Mouse (Mus musculus) adrenal gland, adult 18-20 months (tissue): ENCODE measurements around the gene Sec24b. TPM values are rescaled to one million over a fixed set of nuclear protein-coding genes. Genes with fewer than 3 reads are reported as not detected.

ENCODE experiments used
- DNase-seq, 2 experiments: peaks; one replicate each; pipeline ENCODE4 v3.0.0; 2021 to 2022; ENCODE audit warnings: low spot score in 2 of 2
- total RNA-seq, 2 experiments: library from RNA; stranded (reverse); gene quantifications; 1 replicate in 1 of 2; 2 replicates in 1 of 2; pipeline ENCODE4 v1.2.3; 2021

The Sec24b gene
- total RNA-seq, 2 experiments from 2014 or later, result 58.3 to 70.0 TPM

- no peak for DNase-seq
Observed at GRCm38 (mm10) chr3:130055416-130056385, 5.7 kb downstream of the Sec24b start.

GRCm38 (mm10) chr3:130054587-130054986 lies 6.8 kb downstream of the Sec24b start:
- DNase-seq, result no peak

- DNase-seq, result no peak
Observed at GRCm38 (mm10) chr3:130053340-130054066, 7.8 kb downstream of the Sec24b start.

GRCm38 (mm10) chr3:130052541-130053298 lies 8.6 kb downstream of the Sec24b start:
- no peak for DNase-seq

- no peak for DNase-seq
Observed at GRCm38 (mm10) chr3:130052116-130052515, 9.2 kb downstream of the Sec24b start.

GRCm38 (mm10) chr3:130040711-130041110 lies 20.6 kb downstream of the Sec24b start:
- DNase-seq, result no peak

- DNase-seq, result no peak
Observed at GRCm38 (mm10) chr3:130040017-130040416, 21.3 kb downstream of the Sec24b start.

- no peak for DNase-seq
Observed at GRCm38 (mm10) chr3:130028741-130029140, 32.6 kb downstream of the Sec24b start.

- no peak for DNase-seq
Observed at GRCm38 (mm10) chr3:130026181-130026580, 35.2 kb downstream of the Sec24b start.

GRCm38 (mm10) chr3:130025556-130025955 lies 35.8 kb downstream of the Sec24b start:
- DNase-seq, result no peak

GRCm38 (mm10) chr3:130012943-130013342 lies 48.4 kb downstream of the Sec24b start:
- no peak for DNase-seq

- DNase-seq, result no peak
Observed at GRCm38 (mm10) chr3:130011236-130011635, 50.1 kb downstream of the Sec24b start.

- no peak for DNase-seq
Observed at GRCm38 (mm10) chr3:130006141-130006540, 55.2 kb downstream of the Sec24b start.

GRCm38 (mm10) chr3:130000926-130001325 lies 60.4 kb downstream of the Sec24b start:
- no peak for DNase-seq

- DNase-seq, result no peak
Observed at GRCm38 (mm10) chr3:129998526-129998925, 62.8 kb downstream of the Sec24b start.

- DNase-seq, result no peak
Observed at GRCm38 (mm10) chr3:129998001-129998400, 63.4 kb downstream of the Sec24b start.

GRCm38 (mm10) chr3:129997324-129997723 lies 64.0 kb downstream of the Sec24b start:
- DNase-seq, result no peak

- DNase-seq, result no peak
Observed at GRCm38 (mm10) chr3:129987297-129987696, 74.1 kb downstream of the Sec24b start.

- DNase-seq, result no peak
Observed at GRCm38 (mm10) chr3:129985335-129985734, 76.0 kb downstream of the Sec24b start.

GRCm38 (mm10) chr3:129984797-129985196 lies 76.6 kb downstream of the Sec24b start:
- no peak for DNase-seq

- DNase-seq, result no peak
Observed at GRCm38 (mm10) chr3:129982271-129982670, 79.1 kb downstream of the Sec24b start.
